16 mouse cellular contexts compared by ENCODE assay signal in genomic region chr5:103741992-103742391, GRCm38 (mm10). TPM values are rescaled to one million over a fixed set of nuclear protein-coding genes. Genes with fewer than 3 reads are reported as not detected.
DNase-seq lines count a peak whose midpoint lies in the region; ATAC-seq lines count a peak whose summit lies in the region.
"Had no signal": no experiment of that assay in that cellular context is flagged by ENCODE, and none has a peak within 500 bp of the region (broad histone marks: within the 10 kb centered on the region; RNA-seq: fewer than 3 reads in every experiment).

No protein-coding gene starts in this region.

- H3K27me3 ChIP-seq in lung, embryonic 15.5 days = no peaks in the 10 kb centered on the region
- H3K27me3 ChIP-seq in liver, embryonic 11.5 days (replicated peaks; ENCODE audit: control insufficient read depth, insufficient read depth, low read length) = no peaks in the 10 kb centered on the region
- H3K27me3 ChIP-seq in stomach, embryonic 15.5 days (replicated peaks) = no peaks in the 10 kb centered on the region

- no peak overlapping the region for H3K9ac ChIP-seq in lung, embryonic 15.5 days
- 0 out of 2 replicates have a peak overlapping the region, but pooled peaks have one; percentile 22 for H3K9ac ChIP-seq in liver, embryonic 11.5 days (ENCODE audit: low read depth, low read length)
- no peak overlapping the region for H3K9ac ChIP-seq in stomach, embryonic 15.5 days

- ATAC-seq in lung, embryonic 15.5 days (ENCODE audit: borderline replicate concordance, extremely low read depth, low FRiP score, low TSS enrichment) = peak; percentile 39; the same call in 1 of the 2 replicates
- ATAC-seq in liver, embryonic 11.5 days (replicated peaks; ENCODE audit: low FRiP score) = peak; percentile 84
- ATAC-seq in stomach, embryonic 15.5 days (ENCODE audit: insufficient read depth, low FRiP score, low read depth) = peak; percentile 86

- no peak for DNase-seq in lung, postnatal 36 days
- peak; percentile 81 for DNase-seq in c-Kit-positive CD71-positive TER-119-positive erythroid progenitor cells, embryonic 14.5 days (ENCODE audit: low spot score)
- DNase-seq in liver, embryonic 11.5 days (ENCODE audit: low spot score) = no peak
- no peak for DNase-seq in thymus, postnatal 25 days
- no peak for DNase-seq in natural killer cell, adult 2 months (ENCODE audit: low spot score in 2 of 2)
- DNase-seq: cerebellum, adult 8-10 months; gastrocnemius, postnatal 36 days; heart, postnatal 36 days; kidney, postnatal 10 days; right cerebral cortex, postnatal 14 days; thymus, adult 18-20 months had no signal

- no peak overlapping the region for H3K4me3 ChIP-seq in lung, embryonic 15.5 days
- H3K4me3 ChIP-seq in liver, embryonic 11.5 days (ENCODE audit: low read depth, low read length) = no peak overlapping the region
- H3K4me3 ChIP-seq in stomach, embryonic 15.5 days (replicated peaks) = no peak overlapping the region
- H3K4me3 ChIP-seq: limb, embryonic 10.5 days; myocyte had no signal

- H3K36me3 ChIP-seq in lung, embryonic 15.5 days = no peaks in the 10 kb centered on the region
- H3K36me3 ChIP-seq in liver, embryonic 11.5 days (ENCODE audit: control insufficient read depth, insufficient read depth, low read length) = no peaks in the 10 kb centered on the region
- H3K36me3 ChIP-seq in stomach, embryonic 15.5 days = no peaks in the 10 kb centered on the region
- H3K36me3 ChIP-seq: limb, embryonic 10.5 days had no signal

- H3K27ac ChIP-seq in lung, embryonic 15.5 days = no peak overlapping the region
- H3K27ac ChIP-seq in liver, embryonic 11.5 days (ENCODE audit: low read depth, low read length) = peak overlapping the region; percentile 74
- H3K27ac ChIP-seq in stomach, embryonic 15.5 days = no peak overlapping the region
- H3K27ac ChIP-seq: limb, embryonic 10.5 days had no signal

- 62% methylated on average over 2 of the region's 2 CpGs for WGBS in lung, embryonic 15.5 days
- 30% methylated on average over 2 of the region's 2 CpGs for WGBS in liver, embryonic 11.5 days
- 71% methylated on average over 2 of the region's 2 CpGs for WGBS in stomach, embryonic 15.5 days

- no peaks in the 10 kb centered on the region for H3K9me3 ChIP-seq in lung, embryonic 15.5 days
- no peaks in the 10 kb centered on the region for H3K9me3 ChIP-seq in liver, embryonic 11.5 days (ENCODE audit: control insufficient read depth, low read length)
- no peaks in the 10 kb centered on the region for H3K9me3 ChIP-seq in stomach, embryonic 15.5 days
- H3K9me3 ChIP-seq: limb, embryonic 10.5 days had no signal

- peaks cover 8% of the 10 kb centered on the region; the same call in 1 of the 2 replicates for H3K4me1 ChIP-seq in lung, embryonic 15.5 days
- peaks cover 62% of the 10 kb centered on the region for H3K4me1 ChIP-seq in liver, embryonic 11.5 days (replicated peaks; ENCODE audit: control insufficient read depth, insufficient read depth, low read length)
- H3K4me1 ChIP-seq in stomach, embryonic 15.5 days = no peaks in the 10 kb centered on the region

- H3K4me2 ChIP-seq in lung, embryonic 15.5 days = no peak overlapping the region
- peak overlapping the region; percentile 40 for H3K4me2 ChIP-seq in liver, embryonic 11.5 days
- H3K4me2 ChIP-seq in stomach, embryonic 15.5 days = no peak overlapping the region
- H3K4me2 ChIP-seq: midbrain, embryonic 11.5 days had no signal

RNA-seq across cellular contexts. Expression of gene Aff1, which starts 49.8 kb away (rescaled TPM):
- polyA plus RNA-seq in lung, embryonic 15.5 days (2015; fragmentation: Nextera tagmentation; extraction: Ambion mirVana) = 5.4 and 6.7 TPM in 2 replicates
- polyA plus RNA-seq in liver, embryonic 11.5 days (2014; fragmentation: Nextera tagmentation; extraction: Ambion mirVana) = 19.3 and 19.7 TPM in 2 replicates
- 7.2 TPM in 2 replicates for polyA plus RNA-seq in stomach, embryonic 15.5 days (2015; fragmentation: Nextera tagmentation; extraction: Ambion mirVana)
